Mouse (Mus musculus): Measurements from ENCODE around the gene Helz. TPM values are rescaled to one million over a fixed set of nuclear protein-coding genes. Genes with fewer than 3 reads are reported as not detected.
"Not testable (repeated sequence)": the region's sequence is repeated elsewhere in the genome, so short reads cannot be mapped to it uniquely, and the experiment has no call there.

The Helz gene
- polyA plus RNA-seq (2012; rRNA removed): 16.3 and 16.6 TPM in 2 replicates

- peak; percentile 20 to 63 for DNase-seq (ENCODE audit: extremely low spot score in 1 of 2, low spot score in 1 of 2)
Measured at GRCm38 (mm10) chr11:107547351-107548203, at the start of gene Helz. TSS of gene Helz (plus strand) at chr11:107547930.

- DNase-seq (ENCODE audit: extremely low spot score in 1 of 2, low spot score in 1 of 2): no peak
Measured at GRCm38 (mm10) chr11:107502801-107503200, 44.9 kb upstream of the Helz start.

- DNase-seq (ENCODE audit: extremely low spot score in 1 of 2, low spot score in 1 of 2): not testable (repeated sequence)
Measured at GRCm38 (mm10) chr11:107504364-107504763, 43.4 kb upstream of the Helz start.

- peak in 1 of 2 experiments; percentile 29 for DNase-seq (ENCODE audit: extremely low spot score in 1 of 2, low spot score in 1 of 2)
Measured at GRCm38 (mm10) chr11:107506260-107506659, 41.5 kb upstream of the Helz start.

GRCm38 (mm10) chr11:107509631-107510338 lies 37.9 kb upstream of the Helz start:
- no peak for DNase-seq (ENCODE audit: extremely low spot score in 1 of 2, low spot score in 1 of 2)

GRCm38 (mm10) chr11:107510362-107511269 lies 37.1 kb upstream of the Helz start:
- DNase-seq (ENCODE audit: extremely low spot score in 1 of 2, low spot score in 1 of 2): no peak

GRCm38 (mm10) chr11:107511954-107512353 lies 35.8 kb upstream of the Helz start:
- peak in 1 of 2 experiments; percentile 76 for DNase-seq (ENCODE audit: extremely low spot score in 1 of 2, low spot score in 1 of 2)

GRCm38 (mm10) chr11:107513047-107513446 lies 34.7 kb upstream of the Helz start:
- DNase-seq (ENCODE audit: extremely low spot score in 1 of 2, low spot score in 1 of 2): no peak

GRCm38 (mm10) chr11:107516387-107516786 lies 31.3 kb upstream of the Helz start:
- DNase-seq (ENCODE audit: extremely low spot score in 1 of 2, low spot score in 1 of 2): no peak

GRCm38 (mm10) chr11:107518645-107519429 lies 28.9 kb upstream of the Helz start:
- DNase-seq (ENCODE audit: extremely low spot score in 1 of 2, low spot score in 1 of 2): no peak

GRCm38 (mm10) chr11:107521153-107521552 lies 26.6 kb upstream of the Helz start:
- no peak for DNase-seq (ENCODE audit: extremely low spot score in 1 of 2, low spot score in 1 of 2)

- no peak for DNase-seq (ENCODE audit: extremely low spot score in 1 of 2, low spot score in 1 of 2)
Measured at GRCm38 (mm10) chr11:107524966-107525365, 22.8 kb upstream of the Helz start.

- no peak for DNase-seq (ENCODE audit: extremely low spot score in 1 of 2, low spot score in 1 of 2)
Measured at GRCm38 (mm10) chr11:107527632-107528031, 20.1 kb upstream of the Helz start.

- no peak for DNase-seq (ENCODE audit: extremely low spot score in 1 of 2, low spot score in 1 of 2)
Measured at GRCm38 (mm10) chr11:107529320-107529719, 18.4 kb upstream of the Helz start.

GRCm38 (mm10) chr11:107531445-107531844 lies 16.3 kb upstream of the Helz start:
- DNase-seq (ENCODE audit: extremely low spot score in 1 of 2, low spot score in 1 of 2): no peak

GRCm38 (mm10) chr11:107532271-107532670 lies 15.5 kb upstream of the Helz start:
- no peak for DNase-seq (ENCODE audit: extremely low spot score in 1 of 2, low spot score in 1 of 2)

- no peak for DNase-seq (ENCODE audit: extremely low spot score in 1 of 2, low spot score in 1 of 2)
Measured at GRCm38 (mm10) chr11:107538994-107539393, 8.7 kb upstream of the Helz start.

GRCm38 (mm10) chr11:107540339-107540738 lies 7.4 kb upstream of the Helz start:
- no peak for DNase-seq (ENCODE audit: extremely low spot score in 1 of 2, low spot score in 1 of 2)

GRCm38 (mm10) chr11:107545747-107546476 lies 1.8 kb upstream of the Helz start:
- no peak for DNase-seq (ENCODE audit: extremely low spot score in 1 of 2, low spot score in 1 of 2)

Data from frontal cortex, adult 2 months (tissue).